Mouse (Mus musculus) embryonic facial prominence, embryonic 13.5 days (tissue): Measurements from ENCODE around the gene Prdm10. TPM values are rescaled to one million over a fixed set of nuclear protein-coding genes. Genes with fewer than 3 reads are reported as not detected.

Source experiments
- ATAC-seq: fragments of 200-750 bp; cut with Nextera tagmentation; 2 replicates; pipeline ENCODE4 v1.8.0; 2017; ENCODE audit warnings: low read depth; ENCODE audit not compliant: insufficient number of reproducible peaks, insufficient read depth, low FRiP score, low TSS enrichment
- H3K27ac ChIP-seq: fragments of 300-500 bp; sonication (generic); 2 replicates; pipeline ENCODE4 v1.5.1; 2015; ENCODE audit warnings: moderate library complexity, mild to moderate bottlenecking, inconsistent platforms
- H3K27me3 ChIP-seq: fragments of 300-500 bp; sonication (generic); 2 replicates; pipeline ENCODE4 v1.6.1; 2015; ENCODE audit warnings: mild to moderate bottlenecking, inconsistent platforms
- H3K36me3 ChIP-seq: fragments of 300-500 bp; sonication (generic); 2 replicates; pipeline ENCODE4 v1.6.1; 2015; ENCODE audit warnings: mild to moderate bottlenecking, inconsistent platforms
- H3K4me1 ChIP-seq: fragments of 300-500 bp; sonication (generic); 2 replicates; pipeline ENCODE4 v1.6.1; 2015; ENCODE audit warnings: inconsistent platforms
- H3K4me2 ChIP-seq: fragments of 300-500 bp; sonication (generic); 2 replicates; pipeline ENCODE4 v1.6.1; 2015; ENCODE audit warnings: moderate library complexity, mild to moderate bottlenecking, inconsistent platforms
- H3K4me3 ChIP-seq: fragments of 300-500 bp; sonication (generic); 2 replicates; pipeline ENCODE4 v1.5.1; 2015; ENCODE audit warnings: mild to moderate bottlenecking, inconsistent platforms
- H3K9ac ChIP-seq: fragments of 300-500 bp; sonication (generic); 2 replicates; pipeline ENCODE4 v1.6.1; 2015; ENCODE audit warnings: mild to moderate bottlenecking, inconsistent platforms
- H3K9me3 ChIP-seq: fragments of 300-500 bp; sonication (generic); 2 replicates; pipeline ENCODE4 v1.6.1; 2016; ENCODE audit warnings: inconsistent platforms
- WGBS: fragments of 180-500 bp; shearing (Covaris S2); methylation state at CpG from one replicate; pipeline ENCODE4 v1.1.7; 2015; ENCODE audit warnings: mixed read lengths; 5-methylcytosine and 5-hydroxymethylcytosine counted together
- polyA plus RNA-seq: library from polyadenylated mRNA; unstranded; fragments of >200 nt; fragmentation: Nextera tagmentation; extraction: Ambion mirVana; gene quantifications from 2 replicates; pipeline ENCODE4 v1.2.1, GENCODE M21; 2015

Gene Prdm10
- polyA plus RNA-seq, 1 experiment from 2014 or later = 6.5 TPM

- Histone ChIP-seq H3K9me3 (no peaks in the 10 kb centered on the region), H3K4me1 (peaks cover 9% of the 10 kb centered on the region; the same call in 1 of the 2 replicates), H3K4me2 (no peak overlapping the region), H3K36me3 (no peaks in the 10 kb centered on the region), H3K27ac (peak overlapping the region; percentile 58), H3K27me3 (no peaks in the 10 kb centered on the region), H3K4me3 (no peak overlapping the region), H3K9ac (no peak overlapping the region)
- ATAC-seq = 0 out of 2 replicates have a peak, but pooled peaks have one; percentile 59
- WGBS = 52% methylated on average over 5 of the region's 5 CpGs
Measured at GRCm38 (mm10) chr9:31266013-31266659, 14.2 kb upstream of the Prdm10 start.

- no peak overlapping the region for H3K27ac ChIP-seq
Measured at GRCm38 (mm10) chr9:31271221-31272015, 8.9 kb upstream of the Prdm10 start.

GRCm38 (mm10) chr9:31272160-31272559, 8.2 kb upstream of the Prdm10 start:
- WGBS = 60% methylated on average over 4 of the region's 4 CpGs
- Histone ChIP-seq H3K4me1 (no peaks in the 10 kb centered on the region; the same call in 1 of the 2 replicates), H3K9ac (no peak overlapping the region), H3K4me2 (no peak overlapping the region), H3K4me3 (no peak overlapping the region), H3K9me3 (no peaks in the 10 kb centered on the region), H3K27ac (no peak overlapping the region), H3K27me3 (no peaks in the 10 kb centered on the region), H3K36me3 (no peaks in the 10 kb centered on the region)
- ATAC-seq = no peak

More at GRCm38 (mm10) chr9:31271221-31272015, 8.9 kb upstream of the Prdm10 start:
- Histone ChIP-seq H3K9me3 (no peaks in the 10 kb centered on the region), H3K4me1 (peaks cover 4% of the 10 kb centered on the region; the same call in 1 of the 2 replicates), H3K36me3 (no peaks in the 10 kb centered on the region), H3K4me2 (no peak overlapping the region), H3K9ac (no peak overlapping the region), H3K27me3 (no peaks in the 10 kb centered on the region), H3K4me3 (no peak overlapping the region)
- no peak for ATAC-seq
- 78% methylated on average over 8 of the region's 8 CpGs for WGBS

- Histone ChIP-seq H3K27ac (no peak overlapping the region), H3K4me1 (peaks cover 20% of the 10 kb centered on the region), H3K9me3 (no peaks in the 10 kb centered on the region), H3K4me2 (no peak overlapping the region), H3K9ac (no peak overlapping the region), H3K27me3 (no peaks in the 10 kb centered on the region), H3K36me3 (no peaks in the 10 kb centered on the region), H3K4me3 (no peak overlapping the region)
- WGBS = 83% methylated on average over 7 of the region's 7 CpGs
- ATAC-seq = no peak
Measured at GRCm38 (mm10) chr9:31278651-31279050, 1.7 kb upstream of the Prdm10 start.

- Histone ChIP-seq H3K9me3 (no peaks in the 10 kb centered on the region), H3K9ac (peak overlapping the region; percentile 95), H3K4me2 (peak overlapping the region; percentile 76), H3K36me3 (no peaks in the 10 kb centered on the region), H3K4me1 (peaks cover 24% of the 10 kb centered on the region), H3K27me3 (no peaks in the 10 kb centered on the region), H3K4me3 (peak overlapping the region; percentile 81), H3K27ac (peak overlapping the region; percentile 99)
- no peak for ATAC-seq
- WGBS = 57% methylated on average over 2 of the region's 2 CpGs
Measured at GRCm38 (mm10) chr9:31279306-31279705, 1.0 kb upstream of the Prdm10 start.

- peak overlapping the region; percentile 99 for H3K27ac ChIP-seq
- H3K27me3 ChIP-seq = no peaks in the 10 kb centered on the region
- peak overlapping the region; percentile 76 for H3K4me2 ChIP-seq
- ATAC-seq = peak; percentile 75
- H3K4me3 ChIP-seq = peak overlapping the region; percentile 81
- H3K9me3 ChIP-seq = no peaks in the 10 kb centered on the region
- under 1% methylated on average over 25 of the region's 25 CpGs for WGBS
- peaks cover 24% of the 10 kb centered on the region for H3K4me1 ChIP-seq
- no peaks in the 10 kb centered on the region for H3K36me3 ChIP-seq
- H3K9ac ChIP-seq = peak overlapping the region; percentile 95
Measured at GRCm38 (mm10) chr9:31279885-31280365, 413 bp upstream of the Prdm10 start.

- Histone ChIP-seq H3K4me3 (peak overlapping the region; percentile 81), H3K4me2 (peak overlapping the region; percentile 76), H3K27ac (peak overlapping the region; percentile 99), H3K4me1 (peaks cover 24% of the 10 kb centered on the region), H3K9ac (peak overlapping the region; percentile 95), H3K36me3 (0 out of 2 replicates have a peak, but pooled peaks cover 4% of the 10 kb centered on the region), H3K9me3 (0 out of 2 replicates have a peak, but pooled peaks cover 4% of the 10 kb centered on the region), H3K27me3 (no peaks in the 10 kb centered on the region)
- 1% methylated on average over 57 of the region's 63 CpGs for WGBS
- ATAC-seq = peak; percentile 62
Measured at GRCm38 (mm10) chr9:31281011-31281662, 799 bp downstream of the Prdm10 start.

GRCm38 (mm10) chr9:31281663-31282015, 1.3 kb downstream of the Prdm10 start:
- WGBS = 4% methylated on average over 11 of the region's 11 CpGs

GRCm38 (mm10) chr9:31282536-31282935, 2.2 kb downstream of the Prdm10 start:
- Histone ChIP-seq H3K9ac (no peak overlapping the region), H3K27me3 (no peaks in the 10 kb centered on the region), H3K27ac (no peak overlapping the region), H3K4me3 (no peak overlapping the region), H3K36me3 (0 out of 2 replicates have a peak, but pooled peaks cover 8% of the 10 kb centered on the region), H3K9me3 (0 out of 2 replicates have a peak, but pooled peaks cover 4% of the 10 kb centered on the region), H3K4me1 (peaks cover 24% of the 10 kb centered on the region), H3K4me2 (peak overlapping the region; percentile 76)
- no peak for ATAC-seq
- 34% methylated on average over 4 of the region's 4 CpGs for WGBS

More at GRCm38 (mm10) chr9:31281663-31282015, 1.3 kb downstream of the Prdm10 start:
- Histone ChIP-seq H3K9me3 (0 out of 2 replicates have a peak, but pooled peaks cover 4% of the 10 kb centered on the region), H3K4me2 (peak overlapping the region; percentile 76), H3K36me3 (0 out of 2 replicates have a peak, but pooled peaks cover 5% of the 10 kb centered on the region), H3K4me1 (peaks cover 24% of the 10 kb centered on the region), H3K9ac (peak overlapping the region; percentile 95), H3K27me3 (no peaks in the 10 kb centered on the region), H3K4me3 (peak overlapping the region; percentile 81), H3K27ac (peak overlapping the region; percentile 99)
- no peak for ATAC-seq

GRCm38 (mm10) chr9:31283044-31283443, 2.7 kb downstream of the Prdm10 start:
- Histone ChIP-seq H3K4me2 (0 out of 2 replicates have a peak overlapping the region, but pooled peaks have one; percentile 76), H3K27me3 (no peaks in the 10 kb centered on the region), H3K9ac (no peak overlapping the region), H3K4me1 (peaks cover 24% of the 10 kb centered on the region), H3K36me3 (0 out of 2 replicates have a peak, but pooled peaks cover 8% of the 10 kb centered on the region), H3K27ac (0 out of 2 replicates have a peak overlapping the region, but pooled peaks have one; percentile 19), H3K9me3 (0 out of 2 replicates have a peak, but pooled peaks cover 4% of the 10 kb centered on the region), H3K4me3 (no peak overlapping the region)
- ATAC-seq = no peak
- WGBS = 77% methylated on average over 4 of the region's 4 CpGs

- H3K4me2 ChIP-seq = no peak overlapping the region
- H3K4me3 ChIP-seq = no peak overlapping the region
- WGBS = 89% methylated on average over 3 of the region's 3 CpGs
- H3K4me1 ChIP-seq = peaks cover 24% of the 10 kb centered on the region
- H3K27ac ChIP-seq = no peak overlapping the region; the same call in 1 of the 2 replicates
- 0 out of 2 replicates have a peak, but pooled peaks cover 4% of the 10 kb centered on the region for H3K9me3 ChIP-seq
- 0 out of 2 replicates have a peak, but pooled peaks cover 8% of the 10 kb centered on the region for H3K36me3 ChIP-seq
- H3K9ac ChIP-seq = no peak overlapping the region
- no peaks in the 10 kb centered on the region for H3K27me3 ChIP-seq
- no peak for ATAC-seq
Measured at GRCm38 (mm10) chr9:31283911-31284310, 3.6 kb downstream of the Prdm10 start.
